Mouse (Mus musculus): ENCODE measurements around the gene Glipr2.

The Glipr2 gene

DNA sequence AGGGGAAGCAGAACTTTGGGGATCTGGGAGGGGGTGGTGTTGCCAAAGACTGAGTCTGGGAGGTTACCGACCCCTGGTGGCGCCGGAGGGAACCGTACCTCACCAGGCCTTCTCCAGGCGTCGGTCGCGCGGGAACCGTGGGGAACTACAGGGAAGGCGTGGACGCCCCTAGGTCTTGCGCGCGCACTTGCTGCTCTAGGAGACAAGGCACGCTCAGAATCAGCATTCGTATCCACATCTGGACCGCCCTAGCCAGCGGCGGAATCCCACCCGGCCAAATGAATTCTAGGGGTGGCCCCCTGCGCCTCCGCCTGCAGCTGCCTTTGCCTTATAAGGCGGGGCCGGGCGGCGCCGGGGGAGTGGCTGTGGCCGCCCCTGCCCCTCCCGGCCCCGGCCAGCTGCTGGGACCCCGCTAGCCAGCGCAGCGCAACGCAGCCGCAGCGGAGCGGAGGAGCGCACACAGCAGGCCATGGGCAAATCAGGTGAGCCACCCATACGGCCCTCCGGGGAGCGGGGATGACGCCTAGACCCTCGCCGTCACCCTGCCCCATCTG, at the start of gene Glipr2:
Gene Glipr2 (plus strand): TSS at position 110 of the 554 bp plus-strand sequence.
- DNase-seq (ENCODE audit: low read depth) = peak; percentile 74

DNA sequence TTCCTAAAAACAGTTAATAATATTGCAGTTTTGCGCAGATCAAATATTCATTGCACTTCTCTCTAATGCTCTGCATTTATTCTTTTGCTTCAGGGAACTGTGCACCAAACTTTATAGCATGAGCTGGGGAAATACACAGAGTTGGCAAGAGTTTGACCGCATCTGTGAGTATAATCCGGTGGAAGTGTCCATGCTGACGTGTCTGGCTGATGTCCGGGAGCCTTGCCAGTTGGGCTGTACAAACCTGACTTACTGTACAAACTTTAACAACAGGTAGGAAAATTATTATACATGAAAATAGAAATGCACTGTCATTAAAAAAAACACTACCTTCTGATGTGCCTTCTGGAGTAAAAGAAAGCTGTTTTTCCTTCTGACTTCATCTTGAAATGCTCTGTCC, 39.0 kb upstream of the Glipr2 start:
- no peak for DNase-seq (ENCODE audit: low read depth)

DNA sequence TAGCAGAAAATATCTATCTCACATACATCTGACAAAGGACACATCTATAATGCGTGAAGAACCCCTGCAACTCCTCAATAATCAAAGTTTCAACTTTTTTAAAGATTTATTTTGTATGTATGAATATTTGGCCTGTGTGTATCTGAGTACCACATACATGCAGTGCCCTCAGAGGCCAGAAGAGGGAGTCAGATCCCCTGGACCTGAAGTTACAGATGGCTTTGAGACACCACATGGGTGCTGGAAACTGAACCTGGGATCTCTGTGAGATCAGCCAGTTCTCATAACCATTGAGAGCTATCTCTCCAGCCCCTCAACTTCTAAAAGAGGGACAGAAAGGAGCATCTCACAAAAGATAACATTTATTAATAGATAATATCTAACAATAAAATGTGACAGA, 36.6 kb upstream of the Glipr2 start:
- no peak for DNase-seq (ENCODE audit: low read depth)

DNA sequence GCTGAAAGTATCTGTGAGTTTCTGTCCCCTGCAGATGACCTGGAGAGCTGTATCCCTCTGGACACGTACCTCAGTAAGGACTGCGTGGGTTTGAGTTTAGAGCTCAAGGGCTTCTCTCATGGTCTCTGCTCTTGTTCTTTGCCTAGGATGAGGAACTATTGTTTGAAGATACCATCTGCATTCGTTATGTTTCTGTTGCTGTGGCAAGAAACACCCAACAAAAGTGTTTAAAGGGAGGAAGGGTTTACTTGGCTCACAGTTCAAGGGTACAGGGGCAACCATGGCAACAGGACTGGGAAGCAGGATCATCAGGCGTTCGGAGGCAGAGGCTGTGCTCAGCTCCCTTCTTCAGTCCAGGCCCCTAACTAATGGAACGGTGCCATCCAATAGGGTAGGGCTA, 32.1 kb upstream of the Glipr2 start:
- DNase-seq (ENCODE audit: low read depth) = no peak

DNA sequence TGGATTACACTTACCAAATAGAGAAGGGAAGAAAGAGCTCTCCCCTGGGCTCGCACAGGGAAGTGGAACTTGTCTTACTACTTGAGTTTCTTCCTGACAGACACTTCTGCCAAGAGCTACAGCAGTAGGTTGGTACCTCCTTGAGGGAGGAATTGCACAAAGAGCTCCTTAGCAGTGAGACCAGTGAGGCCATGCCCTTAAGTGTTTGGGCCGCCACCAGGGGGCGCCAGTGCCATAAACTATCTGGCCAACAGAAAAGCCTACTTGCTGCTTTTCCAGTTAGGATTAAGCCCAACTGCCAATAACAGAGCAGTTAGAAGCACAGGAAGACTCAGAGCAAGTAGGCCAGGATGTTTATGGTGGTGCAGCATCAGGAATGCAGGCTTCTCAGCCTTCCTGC, 31.4 kb upstream of the Glipr2 start:
- DNase-seq (ENCODE audit: low read depth) = peak; percentile 62

DNA sequence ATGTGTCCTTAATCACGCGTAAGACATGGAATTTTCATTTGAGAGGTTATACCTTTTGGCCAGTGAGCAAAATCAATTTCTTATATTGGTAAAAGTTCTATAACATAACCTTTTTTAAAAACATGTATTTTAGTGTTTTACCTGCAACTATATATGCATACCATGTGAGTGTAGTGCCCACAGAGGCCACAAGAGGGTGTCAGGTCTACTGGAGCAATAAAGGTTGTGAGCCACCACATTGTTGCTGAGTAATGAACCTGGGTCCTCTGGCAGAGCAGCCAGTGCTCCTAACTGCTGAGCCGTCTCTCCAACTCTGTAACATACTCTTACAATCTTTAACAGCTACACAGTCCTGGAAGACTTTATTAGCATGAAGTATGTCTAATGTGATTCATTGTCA, 29.4 kb upstream of the Glipr2 start:
- no peak for DNase-seq (ENCODE audit: low read depth)

DNA sequence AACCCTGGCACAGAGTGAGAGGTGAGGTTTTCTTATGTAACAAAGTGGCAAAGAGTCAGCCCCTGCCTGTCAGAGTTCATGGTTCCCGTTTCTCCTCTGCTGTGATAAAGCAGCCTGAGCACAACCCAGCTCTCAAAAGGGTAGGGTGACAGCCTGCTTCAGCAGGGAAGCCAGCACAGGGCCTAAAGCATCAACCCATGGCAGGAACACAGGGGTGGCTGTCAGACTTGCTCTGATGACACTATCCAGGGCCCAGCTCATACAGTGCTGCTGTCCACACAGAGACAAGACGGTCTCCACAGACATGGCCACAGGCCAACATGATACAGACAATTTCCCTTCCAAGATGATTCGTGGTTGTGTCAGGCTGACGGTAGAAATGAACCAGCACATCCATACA, 25.3 kb upstream of the Glipr2 start:
- DNase-seq (ENCODE audit: low read depth) = no peak

DNA sequence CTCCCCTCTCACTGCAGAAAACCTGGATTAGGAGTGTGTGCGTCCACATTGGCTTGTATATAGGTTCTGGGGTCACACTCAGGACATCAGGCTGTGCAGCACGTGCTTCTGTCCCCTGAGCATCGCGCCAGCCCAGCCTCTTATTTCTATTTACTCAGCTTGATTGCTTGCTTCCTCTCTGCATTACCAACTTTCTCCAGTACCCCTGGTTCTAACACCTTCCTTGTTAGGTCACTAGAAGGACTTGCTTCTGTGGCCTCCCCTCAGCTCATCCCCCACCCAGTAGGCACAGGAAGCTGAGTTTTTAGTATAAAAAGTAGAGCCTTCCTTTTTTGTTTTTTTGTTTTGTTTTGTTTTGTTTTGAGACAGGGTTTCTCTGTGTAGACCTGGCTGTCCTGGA, 21.0 kb upstream of the Glipr2 start:
- DNase-seq (ENCODE audit: low read depth) = no peak

DNA sequence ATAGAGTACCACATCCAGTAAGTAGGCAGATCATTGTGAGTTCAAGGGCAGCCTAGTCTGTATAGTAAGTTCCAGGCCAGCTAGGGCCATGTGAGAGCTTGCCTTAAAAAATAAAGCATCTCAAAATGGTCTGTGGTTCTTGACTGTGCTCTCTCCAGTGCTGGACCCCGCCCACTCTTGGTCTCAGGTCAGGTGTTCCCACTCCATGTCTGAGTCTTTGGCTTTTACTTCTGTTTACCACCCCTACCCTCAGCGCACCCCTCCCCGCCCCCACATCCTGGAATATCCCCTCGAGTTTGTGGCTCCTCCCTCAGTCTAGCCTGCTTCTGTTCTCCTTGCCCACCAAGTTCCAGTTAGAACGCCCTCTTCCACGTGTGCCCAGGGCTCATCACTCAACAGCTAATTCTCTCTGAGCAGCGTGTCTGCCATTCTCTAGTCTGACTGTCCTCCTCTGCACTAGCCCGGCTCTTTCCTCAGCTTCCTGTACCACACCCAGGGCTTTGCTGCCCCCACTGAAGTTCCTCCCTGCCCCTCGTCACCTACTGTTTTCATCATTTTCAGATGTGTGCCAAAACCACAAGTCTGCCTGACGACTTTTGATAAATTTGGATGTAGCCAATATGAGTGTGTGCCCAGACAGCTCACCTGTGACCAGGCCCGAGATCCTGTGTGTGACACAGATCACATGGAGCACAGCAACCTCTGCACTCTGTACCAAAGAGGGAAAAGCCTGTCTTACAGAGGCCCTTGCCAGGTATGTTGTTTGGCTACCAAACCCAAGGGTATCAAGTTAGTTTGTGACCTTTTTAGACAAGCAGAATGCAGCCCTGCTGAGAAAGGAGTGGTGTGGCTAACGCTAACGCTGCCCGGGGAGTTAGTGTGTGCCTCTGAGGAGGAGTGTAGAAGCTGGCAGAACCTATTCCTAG, 20.2 kb upstream of the Glipr2 start:
- DNase-seq (ENCODE audit: low read depth) = no peak

DNA sequence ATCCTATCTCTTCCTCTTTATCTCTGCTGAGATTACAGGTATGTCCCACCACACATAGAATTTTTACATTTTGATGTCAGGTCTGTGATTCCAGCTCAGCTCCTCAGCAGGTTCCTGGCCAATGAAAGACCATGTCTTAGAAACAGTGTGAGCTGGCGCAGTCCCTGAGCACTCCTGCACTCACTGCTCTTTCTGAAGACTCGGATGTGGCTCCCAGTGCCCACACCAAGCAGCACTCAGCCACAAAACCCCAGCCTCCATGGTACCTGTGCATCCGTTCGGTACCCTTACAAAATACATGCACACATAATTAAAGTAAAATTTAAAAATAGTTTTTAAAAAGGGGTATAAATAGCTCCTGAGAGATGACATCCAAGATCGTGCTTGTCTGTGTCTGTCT, 15.9 kb upstream of the Glipr2 start:
- no peak for DNase-seq (ENCODE audit: low read depth)

DNA sequence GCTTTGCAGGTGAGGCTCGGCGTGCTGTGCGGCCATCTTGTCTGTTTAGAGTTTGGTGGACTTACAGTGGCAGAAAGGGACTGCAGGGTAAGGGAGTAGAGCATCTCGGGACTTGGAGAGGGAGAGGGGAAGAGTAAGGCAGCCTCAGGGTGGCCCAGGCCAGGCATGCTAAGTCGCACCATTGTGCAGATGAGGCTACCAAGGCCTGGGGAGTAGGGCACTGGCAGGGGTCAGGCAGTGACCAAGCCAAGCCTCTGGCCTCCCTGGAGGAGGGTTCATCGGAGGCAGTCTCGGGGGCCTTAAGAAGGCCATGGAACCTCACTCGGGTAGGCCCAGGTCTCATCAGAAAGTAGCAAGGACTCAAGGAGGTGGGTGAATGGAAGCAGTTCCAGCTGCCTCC, 14.8 kb upstream of the Glipr2 start:
- no peak for DNase-seq (ENCODE audit: low read depth)

DNA sequence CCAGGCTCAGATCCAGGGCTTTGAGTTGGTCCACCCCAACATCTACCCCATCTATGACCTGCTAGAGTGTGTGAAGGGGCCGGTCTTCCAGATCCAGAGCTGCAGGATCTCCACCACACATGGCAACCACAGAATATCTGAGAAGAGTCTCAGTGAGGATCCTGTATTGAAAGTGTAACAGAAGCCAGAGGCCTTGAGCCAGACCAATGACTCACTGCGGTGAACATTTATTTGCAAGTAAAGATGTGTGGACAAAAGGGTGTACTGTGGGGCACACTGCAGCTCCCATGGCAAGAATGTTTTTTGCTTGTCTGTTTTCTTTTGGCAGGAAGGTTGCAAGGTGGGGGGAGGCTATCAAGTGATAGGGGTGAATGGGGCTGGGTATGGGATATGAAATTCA, 9.6 kb upstream of the Glipr2 start:
- peak; percentile 75 for DNase-seq (ENCODE audit: low read depth)

DNA sequence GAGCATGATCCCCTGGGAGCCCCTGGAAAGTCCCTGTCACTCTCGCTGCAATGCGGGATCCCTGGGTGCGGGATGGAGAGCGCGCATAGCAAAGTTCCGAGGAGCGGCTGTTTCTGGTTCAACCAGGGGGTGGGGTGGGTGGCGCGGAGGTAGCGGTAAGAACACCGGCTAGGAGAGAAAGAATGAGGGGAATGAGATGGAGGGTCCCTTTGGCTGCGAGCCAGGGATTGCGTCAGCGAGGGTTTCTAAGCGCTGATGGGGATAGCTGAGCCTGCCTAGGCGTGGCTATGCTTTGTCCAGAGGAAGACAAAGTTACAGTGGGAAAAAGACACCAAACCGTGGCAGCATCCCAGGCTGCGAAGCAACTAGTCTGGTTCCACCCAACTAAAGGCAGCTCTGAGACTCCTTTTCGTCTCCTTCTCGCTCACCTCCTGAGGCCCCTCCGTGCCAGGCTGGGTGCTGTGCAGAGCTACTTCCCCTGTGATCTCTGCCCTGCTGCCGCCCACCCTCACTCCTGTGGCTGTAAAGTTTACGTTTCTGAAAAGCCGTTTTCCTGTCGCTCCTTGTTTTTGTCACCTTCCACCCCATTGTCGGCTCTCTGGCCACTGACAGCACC, 753 bp downstream of the Glipr2 start:
- DNase-seq (ENCODE audit: low read depth) = no peak

DNA sequence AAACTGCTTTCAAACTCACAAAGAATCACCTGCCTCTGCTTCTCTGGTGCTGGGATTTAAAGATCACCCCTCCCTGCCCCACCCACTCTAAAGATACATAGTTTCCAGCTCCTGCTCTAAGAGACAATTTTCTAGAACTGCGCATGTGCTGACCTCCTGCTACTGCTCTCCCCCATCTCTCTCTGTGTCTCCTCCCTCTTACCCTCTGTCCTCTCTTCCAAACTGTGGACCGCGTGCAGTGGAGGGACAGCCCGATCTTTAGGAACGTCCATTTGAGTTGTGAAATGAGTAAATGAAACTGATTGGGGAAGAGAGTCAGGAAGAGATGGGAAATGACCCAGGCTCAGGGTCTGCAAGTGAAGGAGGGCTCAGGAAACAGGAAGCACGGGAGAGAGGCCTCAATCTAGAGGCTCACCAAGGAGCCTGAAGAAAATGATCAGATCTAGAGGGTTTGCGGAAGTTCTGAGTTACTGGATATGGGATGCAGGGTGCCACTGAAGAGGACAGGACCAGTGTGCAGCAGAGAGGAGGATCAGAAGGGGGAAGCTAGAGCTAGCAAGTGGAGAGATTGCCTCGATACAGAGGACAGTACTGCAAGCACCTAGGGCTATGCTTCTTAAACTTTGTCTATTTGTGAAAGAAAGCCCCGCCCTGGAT, 2.5 kb downstream of the Glipr2 start:
- no peak for DNase-seq (ENCODE audit: low read depth)

DNA sequence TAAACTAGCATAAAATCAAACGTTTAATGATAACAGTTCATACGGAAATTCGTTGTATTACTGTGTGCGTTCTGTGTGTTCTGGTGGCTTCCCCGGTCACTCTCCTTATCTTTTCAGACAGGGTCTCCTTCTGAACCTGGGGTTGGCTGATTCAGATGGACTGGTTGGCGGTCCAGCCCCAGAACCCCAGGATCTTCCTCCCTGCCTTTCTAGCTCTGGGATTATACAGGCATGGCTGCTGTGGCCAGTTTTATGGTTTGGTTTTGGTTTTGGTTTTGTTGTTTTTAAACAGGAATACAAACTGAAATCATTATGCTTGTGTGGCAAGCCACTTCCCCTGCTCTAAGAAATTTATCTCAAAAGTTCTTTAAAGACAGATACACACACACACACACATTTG, 3.0 kb downstream of the Glipr2 start:
- no peak for DNase-seq (ENCODE audit: low read depth)

DNA sequence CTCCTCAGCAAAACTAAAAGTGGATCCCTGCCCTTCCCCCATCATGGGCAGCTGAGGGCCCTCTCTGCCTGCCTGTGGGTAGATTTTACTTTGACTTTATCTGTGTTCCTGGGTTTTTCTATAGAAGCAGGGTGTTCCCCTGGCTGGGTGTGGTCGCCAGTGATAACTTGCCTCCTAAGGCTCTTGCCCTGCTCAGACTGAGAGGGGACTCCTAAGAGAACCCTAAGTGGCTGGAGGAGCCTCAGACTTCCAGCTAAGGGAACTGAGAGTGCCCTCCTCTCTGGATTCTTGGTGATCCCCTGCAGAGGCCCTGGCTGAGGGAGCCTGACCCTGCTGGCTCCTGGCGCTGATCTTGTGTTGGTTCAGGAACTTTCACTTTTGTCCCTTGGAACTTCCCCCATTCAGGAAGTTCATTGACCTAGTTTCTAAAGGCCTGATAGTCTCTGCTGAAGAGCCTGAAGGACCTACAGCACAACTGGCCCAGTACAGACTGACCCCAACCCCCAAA, 7.2 kb downstream of the Glipr2 start:
- DNase-seq (ENCODE audit: low read depth) = no peak

DNA sequence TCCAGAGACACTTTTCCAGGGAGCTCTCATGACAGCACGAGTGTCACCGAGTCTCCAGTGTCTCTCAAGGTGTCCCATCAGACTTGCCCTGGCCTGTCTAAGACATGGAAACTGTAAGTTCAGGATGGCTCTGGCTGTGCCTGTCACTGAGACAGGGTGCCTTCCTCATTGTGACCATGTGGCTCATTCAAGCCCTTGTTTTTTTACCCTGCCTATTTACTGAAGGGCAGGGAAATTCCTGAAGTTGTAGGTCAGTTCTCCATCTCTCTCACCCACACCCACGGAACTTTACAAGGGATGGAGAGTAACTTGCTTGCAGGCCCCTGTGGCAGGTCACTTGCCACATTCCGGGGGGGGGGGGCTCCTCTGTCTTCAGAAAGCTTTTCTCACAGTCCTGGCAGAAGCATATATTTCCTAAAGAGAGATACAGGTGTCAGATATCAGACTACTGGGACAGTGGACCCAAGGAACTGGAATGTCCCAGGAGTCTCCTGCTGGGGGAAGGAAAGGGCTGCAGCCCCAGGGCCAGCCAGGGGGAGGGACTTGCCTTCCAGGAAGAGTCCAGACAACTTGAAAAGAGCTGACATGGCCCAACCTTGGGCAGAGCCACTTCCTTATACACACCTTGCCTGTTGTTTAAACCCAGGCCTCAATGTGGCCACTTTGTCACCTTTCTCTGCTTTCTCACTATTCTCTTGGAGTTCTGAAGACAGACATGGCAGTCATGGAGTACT, 7.9 kb downstream of the Glipr2 start:
- DNase-seq (ENCODE audit: low read depth) = no peak

DNA sequence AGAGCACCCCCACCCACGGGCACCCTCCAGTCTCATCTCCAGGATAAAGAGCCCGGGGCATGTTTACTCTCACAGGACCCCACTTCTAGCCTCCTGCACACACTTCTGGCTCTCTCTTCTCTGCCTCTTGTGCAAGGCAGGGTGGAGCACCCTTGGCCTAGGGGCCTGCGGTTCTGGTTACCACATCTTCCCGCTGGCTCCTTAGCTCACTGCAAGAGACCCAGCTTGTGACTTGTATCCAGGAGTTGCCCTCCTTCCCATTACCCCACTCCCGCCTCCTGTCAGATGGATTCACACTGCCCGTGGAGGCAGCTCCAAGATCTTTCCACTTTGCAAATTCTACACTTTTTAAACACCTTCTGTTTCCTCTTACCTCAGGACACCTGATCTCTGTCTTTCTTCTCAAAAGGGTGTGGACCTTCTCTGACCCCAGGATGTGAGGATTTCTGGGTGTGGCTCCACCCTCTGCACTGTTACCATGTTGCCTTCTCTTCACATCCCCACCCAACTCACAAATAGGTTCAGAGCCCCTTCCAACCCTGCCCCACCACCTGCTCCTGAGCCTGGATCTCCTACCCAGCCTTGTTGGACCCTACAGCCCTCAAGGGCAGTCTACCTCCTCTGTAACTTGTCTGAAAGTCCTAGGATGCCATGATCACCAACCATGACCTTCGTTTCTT, 8.8 kb downstream of the Glipr2 start:
- DNase-seq (ENCODE audit: low read depth) = no peak

DNA sequence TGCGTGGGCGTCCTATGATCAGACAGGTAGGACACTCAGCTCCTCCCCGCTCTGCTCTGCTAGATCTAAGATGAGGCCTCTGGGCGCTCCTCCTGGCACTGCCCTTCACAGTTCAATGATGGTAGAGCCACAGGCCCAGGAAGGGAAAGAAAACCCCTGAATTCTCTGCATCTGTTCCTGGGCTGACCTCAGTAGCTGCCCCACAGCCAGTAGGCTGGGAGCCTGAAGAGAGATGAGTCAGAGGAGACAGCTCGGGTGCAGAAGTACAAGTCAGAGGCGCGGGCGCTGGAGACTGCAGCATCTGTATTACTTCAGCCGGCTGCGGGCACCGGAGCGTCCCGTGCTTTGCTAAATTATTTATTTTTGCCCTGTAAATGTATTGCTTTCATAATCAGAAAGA, 11.4 kb downstream of the Glipr2 start:
- DNase-seq (ENCODE audit: low read depth) = peak; percentile 57

DNA sequence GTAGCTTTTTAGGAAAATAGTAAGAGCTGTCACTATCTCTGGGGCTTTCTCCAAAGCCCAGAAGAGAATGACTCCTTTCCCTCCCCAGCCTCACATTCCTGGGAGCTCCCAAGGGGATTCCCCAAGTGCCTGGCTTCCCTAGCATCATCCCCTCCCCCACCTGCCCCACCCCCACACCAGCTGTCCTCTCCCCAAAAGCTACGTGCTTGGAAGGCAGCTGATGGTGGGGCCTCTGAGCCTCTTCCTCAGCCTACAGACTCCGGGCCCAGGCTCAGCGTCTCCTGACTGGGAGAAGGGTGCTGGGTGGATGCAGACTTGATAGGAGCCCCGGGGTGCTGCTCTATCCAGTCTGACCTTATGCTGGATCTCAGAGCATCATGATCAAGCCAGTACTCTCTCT, 12.2 kb downstream of the Glipr2 start:
- no peak for DNase-seq (ENCODE audit: low read depth)

Data from fibroblast of lung, adult 2 months (primary cell).